Mouse (Mus musculus) liver, embryonic 14.5 days (tissue): ENCODE measurements at regions not wholly inside any gene's neighbourhood (a gene's known extent, or its start where the extent isn't known, plus 50 kb on each side); places are given as distances from the start of the nearest gene placed in this dataset.

Experiments used
- ATAC-seq: fragments of 200-750 bp; cut with Nextera tagmentation; 2 replicates; pipeline ENCODE4 v1.8.0; 2017; ENCODE audit warnings: moderate number of reproducible peaks, mild to moderate bottlenecking, moderate library complexity; ENCODE audit not compliant: insufficient read depth
- DNase-seq, 3 experiments: peaks; one replicate each; pipeline ENCODE4 v3.0.0-alpha.2; 2012 to 2013; ENCODE audit warnings: low read depth in 3 of 3, low spot score in 3 of 3
- H3K27ac ChIP-seq: fragments of 300-500 bp; sonication (generic); 2 replicates; pipeline ENCODE4 v1.5.1; 2014; ENCODE audit warnings: moderate library complexity, mild to moderate bottlenecking, control low read depth, inconsistent platforms
- H3K27me3 ChIP-seq: fragments of 300-500 bp; sonication (generic); 2 replicates; pipeline ENCODE4 v1.6.1; 2014; ENCODE audit warnings: mild to moderate bottlenecking, low read length, moderate library complexity; ENCODE audit not compliant: control insufficient read depth, insufficient read depth
- H3K36me3 ChIP-seq: fragments of 300-500 bp; sonication (generic); replicated peaks from 2 replicates; pipeline ENCODE4 v1.6.1; 2014; ENCODE audit warnings: low read depth; ENCODE audit not compliant: control insufficient read depth, insufficient read depth
- H3K4me1 ChIP-seq, 2 experiments: fragments of 200-500 bp in 1 of 2; fragments of 300-500 bp in 1 of 2; sonication (generic) in 1 of 2; replicated peaks; 2 replicates each; pipeline ENCODE4 v1.6.1; 2012 to 2014; ENCODE audit warnings: antibody characterized with exemption in 1 of 2, inconsistent platforms in 1 of 2, low read length in 1 of 2; ENCODE audit not compliant: control insufficient read depth in 2 of 2, insufficient read depth in 2 of 2
- H3K4me2 ChIP-seq: fragments of 300-500 bp; sonication (generic); 2 replicates; pipeline ENCODE4 v1.6.1; 2014; ENCODE audit warnings: low read depth, mild to moderate bottlenecking, control low read depth, moderate library complexity
- H3K4me3 ChIP-seq, 2 experiments: fragments of 200-500 bp in 1 of 2; fragments of 300-500 bp in 1 of 2; sonication (generic) in 1 of 2; 2 replicates each; pipeline ENCODE4 v1.5.1; 2012 to 2014; ENCODE audit warnings: low read depth in 2 of 2, low read length in 2 of 2, mild to moderate bottlenecking in 2 of 2, control low read depth in 1 of 2, inconsistent platforms in 1 of 2, moderate library complexity in 1 of 2; ENCODE audit not compliant: insufficient read depth in 1 of 2
- H3K9ac ChIP-seq: fragments of 300-500 bp; sonication (generic); replicated peaks from 2 replicates; pipeline ENCODE4 v1.6.1; 2014; ENCODE audit warnings: mild to moderate bottlenecking, control low read depth, moderate library complexity
- H3K9me3 ChIP-seq: fragments of 300-500 bp; sonication (generic); 2 replicates; pipeline ENCODE4 v1.6.1; 2016; ENCODE audit warnings: low read length, mixed read lengths; ENCODE audit not compliant: control insufficient read depth
- CTCF ChIP-seq: IDR thresholded peaks from 2 replicates; pipeline ENCODE4 v1.5.1; 2016; ENCODE audit warnings: antibody characterized with exemption, low read depth, control low read depth
- EP300 ChIP-seq: IDR thresholded peaks from 2 replicates; pipeline ENCODE4 v1.6.1; 2016; ENCODE audit warnings: antibody characterized with exemption, low read depth
- WGBS: fragments of 180-500 bp; shearing (Covaris S2); extraction: QIAGEN DNeasy Blood & Tissue Kit; methylation state at CpG from one replicate; pipeline ENCODE4 v1.1.7; 2014; ENCODE audit not compliant: insufficient replicate concordance; 5-methylcytosine and 5-hydroxymethylcytosine counted together

DNA sequence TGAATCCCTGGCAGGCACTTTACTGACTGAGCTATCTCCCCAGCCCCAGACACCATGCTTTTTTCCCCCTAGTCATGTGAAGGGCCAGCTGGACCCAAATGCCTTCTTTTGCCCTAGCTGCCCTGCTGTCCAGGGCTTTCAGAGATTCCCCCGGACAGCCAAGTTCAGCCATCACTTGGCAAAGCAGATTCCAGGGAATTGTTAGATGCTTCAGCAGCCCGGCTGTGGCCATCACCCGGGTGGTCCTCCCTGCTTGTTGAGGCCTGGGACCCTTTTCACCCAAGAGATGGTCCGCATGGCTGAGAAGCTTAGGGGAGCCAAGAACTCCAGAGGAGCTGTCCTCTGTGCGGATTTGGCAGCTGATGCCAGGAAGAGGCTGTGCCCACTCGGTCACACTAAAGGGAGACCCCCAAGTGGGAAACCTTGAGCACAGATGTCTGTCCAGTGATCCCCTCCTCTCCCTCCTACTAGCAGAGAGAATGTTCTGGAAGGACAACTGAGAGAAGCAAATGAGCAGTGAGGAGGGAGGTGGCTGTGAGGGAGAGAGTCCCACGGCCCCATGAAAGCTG lies 61.8 kb upstream of the Gli2 start:
- no peak for ATAC-seq
- no peak overlapping the region for H3K4me3 ChIP-seq
- H3K4me2 ChIP-seq = no peak overlapping the region
- no peaks in the 10 kb centered on the region for H3K36me3 ChIP-seq
- no peak for DNase-seq
- WGBS = 64% methylated on average over 7 of the region's 7 CpGs
- no peak overlapping the region for H3K9ac ChIP-seq
- TF ChIP-seq CTCF (no peak), EP300 (no peak)
- H3K27ac ChIP-seq = no peak overlapping the region
- H3K4me1 ChIP-seq = no peaks in the 10 kb centered on the region
- no peaks in the 10 kb centered on the region for H3K9me3 ChIP-seq
- no peaks in the 10 kb centered on the region for H3K27me3 ChIP-seq

- no peaks in the 10 kb centered on the region for H3K4me1 ChIP-seq
- 60% methylated on average over 9 of the region's 9 CpGs for WGBS
- H3K9ac ChIP-seq = no peak overlapping the region
- no peak overlapping the region for H3K4me3 ChIP-seq
- ATAC-seq = no peak
- H3K27ac ChIP-seq = no peak overlapping the region
- no peak for DNase-seq
- TF ChIP-seq EP300 (no peak), CTCF (no peak)
- no peaks in the 10 kb centered on the region for H3K36me3 ChIP-seq
- H3K9me3 ChIP-seq = no peaks in the 10 kb centered on the region
- no peaks in the 10 kb centered on the region for H3K27me3 ChIP-seq
- H3K4me2 ChIP-seq = no peak overlapping the region
Measured at GRCm38 (mm10) chr1:119108578-119108977, 55.2 kb upstream of the Gli2 start.

GRCm38 (mm10) chr1:119106246-119106975 lies 53.0 kb upstream of the Gli2 start:
- no peak for DNase-seq
- WGBS = 60% methylated on average over 18 of the region's 18 CpGs

More at GRCm38 (mm10) chr1:119106246-119106975, 53.0 kb upstream of the Gli2 start:
- ATAC-seq = no peak
- Histone ChIP-seq H3K27ac (no peak overlapping the region), H3K4me1 (no peaks in the 10 kb centered on the region), H3K27me3 (no peaks in the 10 kb centered on the region), H3K9me3 (no peaks in the 10 kb centered on the region), H3K4me2 (no peak overlapping the region), H3K9ac (no peak overlapping the region), H3K4me3 (no peak overlapping the region), H3K36me3 (no peaks in the 10 kb centered on the region)
- TF ChIP-seq CTCF (no peak), EP300 (no peak)
